Mouse (Mus musculus) heart, adult 2 months (tissue): ENCODE results near the gene Thumpd3.

Experiments used
- CTCF ChIP-seq: fragments of 200-600 bp; IDR thresholded peaks from 2 replicates; pipeline ENCODE4 v1.8.1; 2022; ENCODE audit warnings: antibody characterized with exemption, mild to moderate bottlenecking, moderate library complexity
- EP300 ChIP-seq: fragments of 200-500 bp; IDR thresholded peaks from 2 replicates; pipeline ENCODE4 v1.6.1; 2011; ENCODE audit warnings: low read depth, low read length, control low read depth; ENCODE audit not compliant: insufficient read depth
- POLR2A ChIP-seq: fragments of 200-500 bp; IDR thresholded peaks from 2 replicates; pipeline ENCODE4 v1.6.1; 2011; ENCODE audit warnings: mild to moderate bottlenecking, low read depth, low read length, control low read depth; ENCODE audit not compliant: insufficient read depth

GRCm38 (mm10) chr6:113065186-113065585 lies 19.2 kb downstream of the Thumpd3 start:
- no peak for TF ChIP-seq EP300
- no peak for TF ChIP-seq CTCF
- TF ChIP-seq POLR2A: no peak
